Mouse (Mus musculus): ENCODE data around the gene Syap1. TPM values are rescaled to one million over a fixed set of nuclear protein-coding genes. Genes with fewer than 3 reads are reported as not detected.

The Syap1 gene
- 40.8 and 45.9 TPM in 2 replicates for polyA plus RNA-seq (2015; fragmentation: Nextera tagmentation; extraction: Ambion mirVana)

DNA sequence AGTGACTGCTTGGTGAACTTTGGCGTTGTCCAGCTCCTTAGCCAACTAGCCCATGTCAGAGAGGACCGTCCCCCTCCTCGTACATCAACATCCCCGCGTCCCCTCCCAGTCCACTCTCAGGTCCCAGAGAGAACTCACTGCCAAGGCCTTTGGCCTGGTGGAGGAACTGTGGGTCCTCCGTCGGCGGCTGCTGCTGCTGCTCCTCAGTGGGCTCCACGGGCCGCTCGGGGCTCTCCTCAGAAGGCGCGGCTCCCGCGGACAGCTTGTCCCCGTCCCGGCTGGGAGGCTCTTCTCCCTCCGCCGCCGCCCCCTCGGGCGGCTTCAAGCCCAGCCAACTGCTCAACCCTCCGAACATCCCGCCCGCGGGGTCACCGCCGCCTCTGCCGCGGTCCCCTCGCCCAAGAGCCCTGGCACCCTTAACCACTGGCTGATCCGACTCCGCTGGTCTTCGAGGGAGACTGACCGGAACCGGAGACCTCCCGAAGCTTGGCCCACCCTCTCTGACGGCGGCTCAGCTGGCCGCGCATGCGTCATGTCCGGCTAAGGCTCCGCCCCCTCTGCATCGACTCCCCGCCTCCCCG lies at the start of gene Syap1:
TSS of gene Syap1 (minus strand) at position 517 of the 581 bp plus-strand sequence.
- Histone ChIP-seq H3K27me3 (ENCODE audit: control insufficient read depth, insufficient read depth, low read depth, low read length) (no peaks in the 10 kb centered on the region), H3K9ac (ENCODE audit: low read length) (peak within 1 kb of the TSS; percentile 84), H3K4me3 (ENCODE audit: low read length) (peak within 1 kb of the TSS; percentile 70), H3K36me3 (ENCODE audit: control insufficient read depth, insufficient read depth, low read length) (no peaks in the 10 kb centered on the region), H3K27ac (ENCODE audit: low read length) (peak within 1 kb of the TSS; percentile 70), H3K4me2 (ENCODE audit: low read depth, low read length) (peak within 1 kb of the TSS; percentile 46), H3K4me1 (replicated peaks; ENCODE audit: control insufficient read depth, insufficient read depth, low read length) (0 out of 2 replicates have a peak, but pooled peaks cover 7% of the 10 kb centered on the region), H3K9me3 (ENCODE audit: control insufficient read depth, low read length) (no peaks in the 10 kb centered on the region; the same call in 1 of the 2 replicates)
- 16% methylated on average over 32 of the region's 47 CpGs for WGBS
- ATAC-seq (ENCODE audit: low read depth) = peak; percentile 98

DNA sequence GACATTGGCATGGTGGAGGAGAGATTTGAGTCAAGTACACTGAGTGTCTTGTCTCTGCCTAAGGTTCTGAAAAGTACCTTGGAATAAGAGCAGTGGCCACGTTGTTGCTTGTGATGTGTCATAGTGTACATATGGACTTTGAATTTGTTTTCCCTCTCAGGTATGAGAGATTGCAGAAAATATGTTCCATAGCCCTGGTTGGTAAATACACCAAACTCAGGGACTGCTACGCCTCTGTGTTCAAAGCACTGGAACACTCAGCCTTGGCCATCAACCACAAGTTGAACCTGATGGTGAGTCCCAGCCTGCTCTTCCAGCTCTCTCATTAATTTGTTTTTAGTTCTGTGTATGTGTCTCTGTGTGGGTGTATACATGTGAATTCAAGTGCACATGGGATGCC lies 43.2 kb upstream of the Syap1 start:
- no peak for ATAC-seq (ENCODE audit: low read depth)
- no peak overlapping the region for H3K27ac ChIP-seq (ENCODE audit: low read length)
- no peak overlapping the region for H3K4me3 ChIP-seq (ENCODE audit: low read length)
- H3K27me3 ChIP-seq (ENCODE audit: control insufficient read depth, insufficient read depth, low read depth, low read length) = no peaks in the 10 kb centered on the region
- H3K36me3 ChIP-seq (ENCODE audit: control insufficient read depth, insufficient read depth, low read length) = peaks cover 2% of the 10 kb centered on the region; the same call in 1 of the 2 replicates
- no peak overlapping the region for H3K4me2 ChIP-seq (ENCODE audit: low read depth, low read length)
- WGBS = 97% methylated on average over 2 of the region's 2 CpGs
- no peaks in the 10 kb centered on the region for H3K9me3 ChIP-seq (ENCODE audit: control insufficient read depth, low read length)
- no peaks in the 10 kb centered on the region for H3K4me1 ChIP-seq (replicated peaks; ENCODE audit: control insufficient read depth, insufficient read depth, low read length)
- no peak overlapping the region for H3K9ac ChIP-seq (ENCODE audit: low read length)

DNA sequence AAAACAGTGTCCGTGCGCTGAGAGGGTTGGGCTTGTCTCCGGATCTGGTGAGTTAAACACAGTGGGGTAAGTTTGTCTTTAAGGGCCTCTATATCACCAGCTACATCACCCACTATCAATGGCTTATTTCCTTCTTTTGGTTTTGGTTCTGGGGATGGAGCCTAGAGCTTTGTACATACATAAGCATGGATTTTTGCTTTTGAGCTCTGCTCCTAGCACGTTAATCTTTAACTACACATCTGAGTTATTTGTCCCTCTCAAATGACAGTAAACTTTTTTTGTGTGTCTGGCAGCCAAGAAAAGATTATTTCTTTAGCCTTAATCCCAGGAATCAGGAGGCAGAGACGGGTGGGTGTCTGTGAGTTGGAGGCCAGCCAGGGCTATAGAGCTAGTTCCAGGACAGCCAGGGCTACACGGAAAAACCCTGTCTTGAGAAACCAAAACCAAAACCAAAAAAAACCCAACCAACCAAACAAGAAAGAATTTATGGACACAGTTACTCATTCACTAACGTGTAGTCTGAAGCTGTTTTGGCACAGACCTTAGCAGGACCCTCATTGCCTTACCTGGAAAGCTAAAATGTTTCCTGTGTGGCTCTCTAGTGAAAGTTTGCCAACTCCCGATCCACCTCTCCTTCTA lies 33.4 kb upstream of the Syap1 start:
- Histone ChIP-seq H3K4me3 (ENCODE audit: low read length) (no peak overlapping the region), H3K27ac (ENCODE audit: low read length) (no peak overlapping the region), H3K9ac (ENCODE audit: low read length) (no peak overlapping the region), H3K27me3 (ENCODE audit: control insufficient read depth, insufficient read depth, low read depth, low read length) (no peaks in the 10 kb centered on the region), H3K4me2 (ENCODE audit: low read depth, low read length) (no peak overlapping the region), H3K9me3 (ENCODE audit: control insufficient read depth, low read length) (no peaks in the 10 kb centered on the region), H3K4me1 (replicated peaks; ENCODE audit: control insufficient read depth, insufficient read depth, low read length) (no peaks in the 10 kb centered on the region), H3K36me3 (ENCODE audit: control insufficient read depth, insufficient read depth, low read length) (no peaks in the 10 kb centered on the region)
- WGBS = 81% methylated on average over 8 of the region's 8 CpGs
- no peak for ATAC-seq (ENCODE audit: low read depth)

GRCm38 (mm10) chrX:162915697-162916096 lies 27.4 kb upstream of the Syap1 start:
- Histone ChIP-seq H3K27me3 (ENCODE audit: control insufficient read depth, insufficient read depth, low read depth, low read length) (no peaks in the 10 kb centered on the region), H3K9ac (ENCODE audit: low read length) (no peak overlapping the region), H3K4me3 (ENCODE audit: low read length) (no peak overlapping the region), H3K4me1 (replicated peaks; ENCODE audit: control insufficient read depth, insufficient read depth, low read length) (no peaks in the 10 kb centered on the region), H3K4me2 (ENCODE audit: low read depth, low read length) (no peak overlapping the region), H3K36me3 (ENCODE audit: control insufficient read depth, insufficient read depth, low read length) (peaks cover 2% of the 10 kb centered on the region; the same call in 1 of the 2 replicates), H3K27ac (ENCODE audit: low read length) (no peak overlapping the region), H3K9me3 (ENCODE audit: control insufficient read depth, low read length) (no peaks in the 10 kb centered on the region)
- ATAC-seq (ENCODE audit: low read depth) = no peak
- 29% methylated on average over 5 of the region's 5 CpGs for WGBS

DNA sequence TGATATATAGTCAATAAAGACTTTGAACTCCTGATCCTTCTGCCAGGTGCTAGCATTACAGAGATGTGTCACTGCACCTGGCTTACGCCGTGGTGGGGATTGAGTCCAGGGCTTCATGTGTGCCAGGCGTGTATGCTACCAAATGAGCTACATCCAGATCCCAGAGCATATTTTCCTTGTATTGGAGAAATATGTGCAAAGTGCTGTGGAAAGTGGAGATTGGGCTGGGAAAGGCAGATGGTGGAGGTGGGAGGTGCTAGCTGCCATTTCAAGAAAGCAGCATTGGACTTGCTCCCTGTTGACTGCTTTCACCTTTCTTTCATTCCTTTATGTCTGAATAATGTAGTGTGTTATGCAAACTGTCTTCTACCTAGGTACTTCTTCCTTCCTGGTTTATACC lies 25.4 kb upstream of the Syap1 start:
- 92% methylated on average over 3 of the region's 3 CpGs for WGBS

DNA sequence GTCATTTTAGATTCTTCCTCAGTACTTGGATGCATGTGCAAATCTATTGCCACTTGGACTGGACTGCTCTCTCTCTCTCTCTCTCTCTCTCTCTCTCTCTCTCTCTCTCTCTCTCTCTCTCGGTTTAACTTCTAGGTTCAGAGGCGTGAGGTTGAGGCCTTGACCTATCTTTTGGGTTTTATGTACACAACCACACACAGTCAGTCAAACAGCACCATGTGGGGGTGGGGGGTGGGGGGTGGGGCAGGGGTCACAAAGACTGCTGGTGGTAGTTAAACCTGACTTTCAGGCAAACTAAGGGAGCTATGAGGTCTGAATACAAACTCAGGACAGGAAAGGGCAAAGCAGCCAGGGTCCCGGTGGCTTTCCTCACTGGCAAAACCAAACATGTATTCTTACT lies 19.3 kb upstream of the Syap1 start:
- no peak for ATAC-seq (ENCODE audit: low read depth)
- Histone ChIP-seq H3K27ac (ENCODE audit: low read length) (no peak overlapping the region), H3K36me3 (ENCODE audit: control insufficient read depth, insufficient read depth, low read length) (peaks cover 2% of the 10 kb centered on the region; the same call in 1 of the 2 replicates), H3K4me3 (ENCODE audit: low read length) (no peak overlapping the region), H3K4me1 (replicated peaks; ENCODE audit: control insufficient read depth, insufficient read depth, low read length) (no peaks in the 10 kb centered on the region), H3K4me2 (ENCODE audit: low read depth, low read length) (no peak overlapping the region), H3K9me3 (ENCODE audit: control insufficient read depth, low read length) (no peaks in the 10 kb centered on the region), H3K9ac (ENCODE audit: low read length) (no peak overlapping the region), H3K27me3 (ENCODE audit: control insufficient read depth, insufficient read depth, low read depth, low read length) (no peaks in the 10 kb centered on the region)
- WGBS = 50% methylated on average over 3 of the region's 3 CpGs

More for the DNA sequence above, 25.4 kb upstream of the Syap1 start:
- peaks cover 4% of the 10 kb centered on the region; the same call in 1 of the 2 replicates for H3K36me3 ChIP-seq (ENCODE audit: control insufficient read depth, insufficient read depth, low read length)
- H3K27ac ChIP-seq (ENCODE audit: low read length) = no peak overlapping the region
- H3K4me2 ChIP-seq (ENCODE audit: low read depth, low read length) = no peak overlapping the region
- ATAC-seq (ENCODE audit: low read depth) = no peak
- H3K4me3 ChIP-seq (ENCODE audit: low read length) = no peak overlapping the region
- H3K4me1 ChIP-seq (replicated peaks; ENCODE audit: control insufficient read depth, insufficient read depth, low read length) = no peaks in the 10 kb centered on the region
- no peak overlapping the region for H3K9ac ChIP-seq (ENCODE audit: low read length)
- H3K9me3 ChIP-seq (ENCODE audit: control insufficient read depth, low read length) = no peaks in the 10 kb centered on the region
- H3K27me3 ChIP-seq (ENCODE audit: control insufficient read depth, insufficient read depth, low read depth, low read length) = no peaks in the 10 kb centered on the region

DNA sequence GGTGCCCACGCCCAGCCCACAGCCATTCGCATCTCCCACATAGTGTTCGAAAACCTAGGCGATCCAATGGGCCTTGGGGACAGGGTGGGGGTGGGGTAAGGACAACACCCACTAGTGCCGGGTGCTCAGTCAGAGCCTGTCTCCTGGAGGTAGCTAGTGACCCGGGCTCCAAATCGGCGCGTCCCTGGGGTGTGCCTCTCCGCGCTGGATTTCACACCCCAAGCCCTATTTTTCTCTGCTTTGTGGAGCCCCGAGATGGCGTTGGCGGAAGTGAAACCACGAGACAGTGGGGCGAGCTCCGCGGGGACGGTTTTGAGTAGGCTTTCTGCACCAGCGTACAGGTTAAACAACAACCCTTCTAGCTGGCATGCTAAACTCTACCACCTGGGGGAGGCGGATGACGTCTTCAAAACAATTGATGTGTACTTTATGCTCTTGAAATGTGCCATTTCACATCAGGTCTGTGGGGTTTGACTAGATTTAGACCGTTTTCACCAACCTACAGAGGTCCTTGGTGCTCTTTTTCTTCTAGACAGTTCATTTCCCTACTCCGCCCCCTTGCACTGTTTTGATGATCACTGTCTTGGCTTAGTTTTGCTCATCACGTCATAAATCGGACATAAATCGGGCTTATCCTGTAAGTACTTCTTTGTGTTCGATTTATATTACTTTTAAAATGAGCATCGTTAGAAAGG lies 13.9 kb upstream of the Syap1 start:
- peak overlapping the region; percentile 63 for H3K4me2 ChIP-seq (ENCODE audit: low read depth, low read length)
- peak; percentile 75 for ATAC-seq (ENCODE audit: low read depth)
- 27% methylated on average over 29 of the region's 29 CpGs for WGBS
- no peaks in the 10 kb centered on the region for H3K4me1 ChIP-seq (replicated peaks; ENCODE audit: control insufficient read depth, insufficient read depth, low read length)
- peak overlapping the region; percentile 66 for H3K4me3 ChIP-seq (ENCODE audit: low read length)
- no peaks in the 10 kb centered on the region for H3K9me3 ChIP-seq (ENCODE audit: control insufficient read depth, low read length)
- H3K27ac ChIP-seq (ENCODE audit: low read length) = peak overlapping the region; percentile 89
- H3K27me3 ChIP-seq (ENCODE audit: control insufficient read depth, insufficient read depth, low read depth, low read length) = no peaks in the 10 kb centered on the region
- peak overlapping the region; percentile 75 for H3K9ac ChIP-seq (ENCODE audit: low read length)
- H3K36me3 ChIP-seq (ENCODE audit: control insufficient read depth, insufficient read depth, low read length) = no peaks in the 10 kb centered on the region

- peak overlapping the region; percentile 63 for H3K4me2 ChIP-seq (ENCODE audit: low read depth, low read length)
- peak; percentile 94 for ATAC-seq (ENCODE audit: low read depth)
- H3K4me3 ChIP-seq (ENCODE audit: low read length) = peak overlapping the region; percentile 66
- H3K27ac ChIP-seq (ENCODE audit: low read length) = peak overlapping the region; percentile 89
- no peaks in the 10 kb centered on the region for H3K4me1 ChIP-seq (replicated peaks; ENCODE audit: control insufficient read depth, insufficient read depth, low read length)
- no peaks in the 10 kb centered on the region for H3K9me3 ChIP-seq (ENCODE audit: control insufficient read depth, low read length)
- no peaks in the 10 kb centered on the region for H3K27me3 ChIP-seq (ENCODE audit: control insufficient read depth, insufficient read depth, low read depth, low read length)
- peak overlapping the region; percentile 75 for H3K9ac ChIP-seq (ENCODE audit: low read length)
- H3K36me3 ChIP-seq (ENCODE audit: control insufficient read depth, insufficient read depth, low read length) = no peaks in the 10 kb centered on the region
- 21% methylated on average over 21 of the region's 25 CpGs for WGBS
These were observed 13.3 kb upstream of the Syap1 start for GRCm38 (mm10) chrX:162901371-162902039.

DNA sequence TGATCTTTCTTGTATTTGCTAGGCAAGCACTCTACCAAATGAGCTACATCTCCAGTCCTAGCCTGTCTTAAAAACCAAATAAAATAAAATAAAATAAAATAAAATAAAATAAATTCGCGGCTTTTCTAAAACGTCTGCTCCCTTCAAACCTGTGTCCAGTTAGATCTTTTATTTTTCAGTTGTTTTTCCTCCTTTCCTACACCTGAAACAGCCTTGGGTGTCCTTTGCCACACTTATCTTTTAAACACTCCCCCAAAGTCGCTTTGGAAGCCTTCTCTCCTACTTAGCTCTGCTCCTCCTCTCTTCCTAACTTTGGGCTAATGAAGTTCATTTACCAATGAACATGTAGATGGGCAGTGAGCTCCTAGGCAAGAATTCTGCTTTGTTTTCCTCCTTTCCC lies 12.7 kb upstream of the Syap1 start, which contains the start of gene Ctps2:
TSS of gene Ctps2 (plus strand) at position 301 of the 400 bp plus-strand sequence.
- Histone ChIP-seq H3K4me2 (ENCODE audit: low read depth, low read length) (peak within 1 kb of the TSS; percentile 63), H3K36me3 (ENCODE audit: control insufficient read depth, insufficient read depth, low read length) (no peaks in the 10 kb centered on the region), H3K27me3 (ENCODE audit: control insufficient read depth, insufficient read depth, low read depth, low read length) (no peaks in the 10 kb centered on the region), H3K9me3 (ENCODE audit: control insufficient read depth, low read length) (no peaks in the 10 kb centered on the region), H3K9ac (ENCODE audit: low read length) (peak within 1 kb of the TSS; percentile 75), H3K27ac (ENCODE audit: low read length) (peak within 1 kb of the TSS; percentile 89), H3K4me1 (replicated peaks; ENCODE audit: control insufficient read depth, insufficient read depth, low read length) (no peaks in the 10 kb centered on the region), H3K4me3 (ENCODE audit: low read length) (peak within 1 kb of the TSS; percentile 66)
- 25% methylated on average over 4 of the region's 4 CpGs for WGBS
- no peak for ATAC-seq (ENCODE audit: low read depth)

All from lung, embryonic 16.5 days (tissue).